Mouse (Mus musculus): Measurements from ENCODE around the gene Foxe1.

Gene Foxe1

GRCm38 (mm10) chr4:46348897-46349296, 5.5 kb downstream of the Foxe1 start:
- DNase-seq: no peak

DNA sequence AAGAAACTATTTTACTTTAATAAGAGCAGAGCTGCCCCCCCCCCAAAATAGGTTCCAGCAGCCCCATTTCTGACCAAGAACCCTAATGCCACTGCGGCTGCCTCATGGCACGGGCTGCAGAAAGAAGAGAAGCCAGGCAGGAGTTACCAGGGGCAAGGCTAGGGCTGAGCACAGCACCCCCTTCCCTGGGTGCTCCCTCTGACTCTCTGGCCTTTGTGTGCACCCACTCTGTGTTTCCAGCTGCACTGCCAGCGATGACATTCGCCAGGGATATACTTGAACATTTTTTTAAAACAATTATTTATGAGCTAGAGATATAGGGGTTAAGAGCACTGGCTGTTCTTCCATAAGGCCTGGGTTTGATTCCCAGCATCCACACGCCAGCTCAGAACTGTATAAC, 6.1 kb downstream of the Foxe1 start:
- DNase-seq: no peak

DNA sequence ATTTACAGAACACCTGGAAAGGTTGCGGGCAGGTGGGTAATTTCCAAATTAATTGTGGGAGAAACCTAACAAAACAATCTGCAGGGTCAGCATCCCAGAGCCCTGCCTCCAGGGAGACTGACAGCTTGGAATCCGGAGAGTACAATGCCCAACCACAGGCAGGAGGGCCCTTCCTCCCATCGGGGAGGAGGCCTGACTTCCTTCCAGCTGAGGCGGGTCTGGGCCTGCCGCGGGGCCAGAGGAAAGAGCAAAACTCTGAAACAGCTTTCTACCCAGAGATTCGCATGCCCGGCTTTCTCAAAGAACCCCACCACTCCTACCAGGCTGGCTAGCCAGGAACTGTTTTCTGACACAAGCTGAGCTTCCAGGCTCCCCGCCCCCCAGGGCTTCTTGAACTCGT, 9.6 kb downstream of the Foxe1 start:
- DNase-seq: no peak

DNA sequence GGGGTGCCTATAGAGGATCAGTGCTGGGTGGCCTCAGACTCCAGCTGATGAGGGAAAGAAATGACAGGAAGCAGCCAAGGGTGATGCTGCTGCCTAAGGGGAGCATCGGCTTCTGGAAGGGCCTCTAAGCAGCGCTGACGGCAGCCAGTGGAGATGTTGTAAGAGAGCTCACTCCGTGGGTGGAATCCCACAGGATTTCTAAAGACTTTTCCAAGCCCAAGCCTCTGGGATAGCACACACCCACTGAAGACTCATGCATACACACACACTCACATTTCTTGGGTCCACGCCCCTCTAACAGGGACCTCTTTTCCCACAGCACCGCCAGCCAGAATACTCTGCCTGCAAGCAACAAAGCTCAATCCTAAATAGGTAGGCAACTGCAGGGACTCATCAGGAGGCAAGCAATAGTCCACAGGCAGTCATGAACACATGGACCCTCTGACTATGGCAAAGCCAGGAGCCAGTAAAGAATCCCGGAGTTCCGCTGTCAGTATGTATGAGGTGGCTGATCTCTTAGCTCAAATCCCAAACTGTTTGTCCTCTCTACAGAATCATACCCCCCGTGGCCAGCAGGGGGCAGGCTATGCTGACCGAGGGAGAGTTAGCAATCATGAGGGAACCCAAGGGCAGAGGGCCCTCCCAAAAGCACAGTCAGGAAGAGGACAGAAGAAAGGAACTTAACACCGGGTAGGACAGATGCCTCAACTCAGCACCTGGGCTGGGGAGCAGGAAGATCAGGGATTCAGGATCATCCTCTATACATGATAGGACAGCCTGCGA, 13.1 kb downstream of the Foxe1 start:
- DNase-seq: peak; percentile 41

- no peak for DNase-seq
These were observed 16.3 kb downstream of the Foxe1 start for GRCm38 (mm10) chr4:46359539-46360253.

DNA sequence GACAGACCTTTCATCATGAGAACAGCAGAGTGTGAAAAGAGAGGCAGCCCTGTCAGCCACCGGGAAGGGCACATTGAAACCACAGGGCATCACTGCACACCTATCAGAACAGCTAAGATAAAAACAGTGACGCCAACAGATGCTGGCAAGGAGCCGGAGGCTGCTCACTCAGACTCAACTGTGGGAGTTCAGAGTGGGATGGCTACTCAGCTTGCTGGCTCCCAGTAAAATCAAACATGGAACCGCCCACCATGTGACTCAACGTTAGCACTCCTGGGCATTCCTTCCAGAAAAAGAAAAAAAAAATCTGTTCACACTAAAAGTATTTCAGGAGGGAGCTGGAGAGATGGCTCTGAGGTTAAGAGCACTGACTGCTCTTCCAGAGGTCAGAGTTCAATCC, 17.8 kb downstream of the Foxe1 start:
- no peak for DNase-seq

GRCm38 (mm10) chr4:46364360-46364759, 21.0 kb downstream of the Foxe1 start:
- DNase-seq: no peak

DNA sequence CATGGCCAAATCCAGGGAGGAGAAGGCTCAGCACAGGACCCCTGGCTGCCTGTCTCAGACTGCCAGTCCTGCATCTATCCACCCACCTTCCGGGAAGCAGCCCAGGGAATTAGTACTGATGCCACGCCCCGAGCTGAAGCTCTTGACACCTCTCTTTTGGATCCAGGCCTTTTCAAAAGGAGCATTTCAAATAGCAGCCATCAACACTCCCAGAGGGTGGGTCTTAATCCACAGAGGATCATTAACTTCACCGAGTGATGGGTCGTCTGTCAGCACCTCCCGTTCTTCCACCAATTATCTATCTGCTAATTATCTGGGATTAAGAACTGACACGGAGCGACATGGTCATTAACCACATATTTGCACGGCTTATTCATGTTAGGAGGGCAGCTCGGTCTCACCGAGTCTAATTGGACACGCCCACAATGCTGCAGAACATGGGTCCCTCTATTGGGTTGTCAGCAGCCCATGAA, 24.1 kb downstream of the Foxe1 start:
- no peak for DNase-seq

DNA sequence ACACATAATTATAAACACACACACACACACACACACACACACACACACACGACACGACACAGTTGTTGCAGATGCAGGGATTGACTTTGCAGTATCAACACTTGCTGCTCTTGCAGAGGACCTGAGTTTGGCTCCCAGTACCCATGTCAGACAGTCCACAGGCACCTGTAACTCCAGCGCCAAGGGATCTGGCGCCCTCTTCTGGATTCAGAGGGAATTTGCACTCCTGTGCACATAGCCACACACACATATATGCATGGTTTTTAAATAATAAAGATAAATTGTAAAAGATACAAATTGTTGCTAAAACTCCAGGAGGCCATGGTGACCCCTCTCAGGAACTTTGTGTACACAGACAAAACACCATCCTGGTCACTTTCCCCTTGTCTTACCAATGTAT, 25.7 kb downstream of the Foxe1 start:
- DNase-seq: no peak

DNA sequence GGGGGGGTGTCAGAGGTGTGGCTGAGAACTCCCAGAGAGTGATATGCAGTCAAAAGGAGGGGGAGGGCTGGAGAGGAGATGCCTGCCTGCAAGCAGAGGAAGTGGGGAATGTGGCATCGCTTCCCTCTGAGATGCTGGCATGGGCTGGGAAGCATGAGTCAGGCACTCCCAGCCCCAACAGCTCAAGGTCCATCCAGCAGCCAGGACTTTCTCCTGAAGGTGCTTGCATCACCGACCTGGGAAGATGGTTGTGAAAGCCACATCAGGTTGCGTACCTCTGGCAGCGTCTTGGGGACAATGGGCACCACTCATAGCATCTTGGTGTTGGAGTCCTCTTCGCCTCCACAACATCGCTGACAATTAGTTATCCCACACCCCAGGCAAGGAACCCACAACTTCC, 27.0 kb downstream of the Foxe1 start:
- DNase-seq: no peak

GRCm38 (mm10) chr4:46371030-46371429, 27.6 kb downstream of the Foxe1 start:
- DNase-seq: peak; percentile 20

DNA sequence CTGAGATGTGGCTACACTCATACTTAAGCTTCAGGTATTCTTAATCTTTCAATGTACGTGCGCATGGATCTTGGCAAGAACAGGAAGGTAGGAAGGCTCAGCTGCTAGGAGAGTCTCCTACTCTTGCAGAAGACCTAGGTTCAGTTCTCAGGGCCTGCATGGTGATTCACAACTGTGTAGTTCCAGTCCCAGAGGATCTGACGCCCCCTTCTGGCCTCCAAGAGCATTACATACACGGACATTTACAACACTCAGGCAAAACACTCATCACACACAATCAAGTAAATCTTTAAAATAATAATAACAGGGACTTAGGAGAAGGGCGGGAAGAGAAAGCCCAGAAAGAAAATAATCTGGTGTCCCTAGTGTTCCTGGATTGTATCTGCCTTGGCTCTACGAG, 31.0 kb downstream of the Foxe1 start:
- DNase-seq: peak; percentile 26

DNA sequence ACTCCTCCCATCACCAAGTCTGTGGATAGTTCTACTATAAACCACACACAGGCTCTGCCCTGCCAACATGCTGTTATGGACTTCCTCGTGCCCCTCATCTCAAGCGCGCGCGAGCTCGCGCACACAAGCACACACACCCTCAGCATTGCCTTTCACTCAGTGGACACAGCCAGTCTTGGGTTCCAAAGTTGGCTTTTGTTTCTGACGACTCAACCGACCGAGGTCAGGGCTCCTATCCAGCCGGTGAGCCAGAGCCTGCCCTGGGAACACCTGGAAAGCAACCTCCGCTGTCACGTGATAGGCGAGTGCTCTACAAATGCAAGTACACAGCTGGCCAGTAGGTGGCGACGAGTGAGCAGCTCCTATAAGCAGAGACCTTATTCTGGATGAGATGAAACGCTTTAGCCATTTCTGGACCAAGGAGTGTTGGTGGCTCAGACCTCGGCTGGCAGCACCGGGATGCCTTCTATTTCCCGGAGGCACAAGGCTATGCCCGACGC, 31.5 kb downstream of the Foxe1 start:
- DNase-seq: peak; percentile 82

- no peak for DNase-seq
These were observed 45.1 kb downstream of the Foxe1 start for GRCm38 (mm10) chr4:46388556-46388955.

- DNase-seq: peak; percentile 93
These were observed 45.7 kb downstream of the Foxe1 start, which contains the start of gene Trmo for GRCm38 (mm10) chr4:46389013-46389611. TSS of gene Trmo (minus strand) at chr4:46389437.

GRCm38 (mm10) chr4:46389612-46390341, 46.4 kb downstream of the Foxe1 start:
- no peak for DNase-seq

DNA sequence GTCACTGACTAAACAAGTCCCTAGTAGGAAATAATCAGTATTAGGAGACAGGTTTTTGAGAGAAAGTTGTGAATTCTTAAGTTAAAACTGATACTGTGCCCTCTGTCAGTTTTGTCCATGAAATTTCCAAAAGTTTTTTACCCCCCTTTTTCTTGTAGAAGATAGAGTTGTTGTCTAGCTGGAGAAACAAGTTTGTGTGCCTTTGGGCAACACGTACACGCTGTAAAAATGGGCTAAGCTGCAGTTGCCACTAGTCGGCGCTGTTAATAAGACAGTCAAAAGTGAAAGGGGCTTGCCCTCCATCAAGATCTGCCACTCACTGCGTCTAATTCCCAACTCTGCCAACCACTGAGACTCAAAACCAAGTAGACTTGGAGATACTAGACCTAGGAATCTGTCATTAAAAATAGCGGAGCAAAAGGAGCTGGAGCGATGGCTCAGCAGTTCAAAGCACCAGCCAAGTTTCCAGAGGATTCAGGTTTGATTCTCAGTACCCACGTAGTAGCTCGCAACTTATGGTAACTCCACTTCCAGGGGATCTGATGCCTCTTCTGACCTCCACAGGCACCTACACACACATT, 47.1 kb downstream of the Foxe1 start:
- DNase-seq: peak; percentile 74

DNA sequence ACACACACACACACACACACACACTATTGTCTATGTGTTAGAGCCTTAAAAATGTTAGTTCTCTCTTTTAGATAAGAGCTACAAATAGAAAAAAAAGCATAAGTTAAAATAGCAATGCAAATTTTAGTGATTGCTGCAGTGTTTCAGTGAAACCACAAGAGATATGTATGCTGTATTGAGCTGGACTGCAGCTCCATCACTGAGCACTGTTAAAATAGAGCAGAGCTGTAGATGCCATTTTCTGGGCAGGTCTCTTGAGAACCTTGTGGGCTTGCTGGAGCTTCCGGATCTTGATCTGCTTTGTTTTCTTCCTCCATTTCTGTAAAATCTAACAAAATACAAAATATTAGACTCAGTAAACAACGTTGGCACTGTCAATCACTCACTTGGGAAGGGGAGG, 51.0 kb downstream of the Foxe1 start:
- no peak for DNase-seq

DNA sequence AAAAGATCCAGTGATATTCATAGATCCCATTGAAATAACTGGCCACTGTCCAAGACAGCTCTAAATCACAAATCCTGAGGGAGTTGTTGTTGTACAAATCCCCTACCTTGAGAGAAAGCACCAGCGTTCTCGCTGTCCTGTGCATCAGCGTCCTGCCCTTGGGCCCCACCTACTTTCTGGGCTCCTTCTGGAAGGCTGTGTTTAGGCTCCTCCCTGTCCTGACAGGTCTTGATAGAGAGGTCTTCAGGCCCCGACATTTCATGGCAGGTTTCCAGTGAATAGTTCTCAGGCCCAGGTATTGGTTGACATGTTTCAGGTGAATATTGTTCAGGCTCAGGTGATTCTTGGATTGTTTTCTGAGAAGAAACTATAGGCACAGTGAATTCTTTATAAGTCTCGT, 52.3 kb downstream of the Foxe1 start:
- DNase-seq: no peak

Data from cerebellum, adult 8-10 months (tissue).